Mouse (Mus musculus): ENCODE measurements around the gene Ugt1a5.
"Not testable (repeated sequence)": the region's sequence is repeated elsewhere in the genome, so short reads cannot be mapped to it uniquely, and the experiment has no call there.

DNA sequence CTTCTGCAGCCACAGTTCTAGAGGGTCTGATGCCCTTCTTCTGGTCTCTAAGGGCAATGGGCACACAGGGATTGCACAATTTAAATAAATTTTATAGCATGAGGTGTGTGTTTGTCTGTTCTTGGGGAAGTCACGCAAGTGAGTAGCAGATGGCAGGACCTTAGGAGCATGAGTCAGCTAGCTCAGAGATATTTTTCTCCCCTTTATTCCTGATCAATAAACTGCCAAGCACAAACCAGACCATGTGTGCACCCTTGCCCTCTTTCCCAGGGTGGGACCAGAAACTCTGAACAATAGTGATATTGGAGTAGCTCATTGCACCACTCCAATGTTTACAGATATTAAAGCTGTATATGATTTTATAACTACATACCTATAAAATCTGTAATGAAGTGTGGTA, 35.6 kb upstream of the Ugt1a5 start:
- TF ChIP-seq MYOD1 (IDR thresholded peaks at IDR 0.05; ENCODE audit: control insufficient read depth in 1 of 3, insufficient read length in 2 of 3, low read depth in 2 of 3); USF1 (IDR thresholded peaks at IDR 0.05; ENCODE audit: low read depth); POLR2A (IDR thresholded peaks at IDR 0.05; ENCODE audit: insufficient read length, low read depth): not testable (repeated sequence)

All from myocyte (in vitro differentiated cells).